Mouse (Mus musculus): ENCODE data around the gene Hcn3.

- TF ChIP-seq CTCF (IDR thresholded peaks at IDR 0.05; ENCODE audit: low read depth) (no peak), EP300 (optimal IDR thresholded peaks at IDR 0.05) (no peak)
Measured at GRCm38 (mm10) chr3:89145566-89145965, 14.4 kb downstream of the Hcn3 start.
